In the genomic region with DNA sequence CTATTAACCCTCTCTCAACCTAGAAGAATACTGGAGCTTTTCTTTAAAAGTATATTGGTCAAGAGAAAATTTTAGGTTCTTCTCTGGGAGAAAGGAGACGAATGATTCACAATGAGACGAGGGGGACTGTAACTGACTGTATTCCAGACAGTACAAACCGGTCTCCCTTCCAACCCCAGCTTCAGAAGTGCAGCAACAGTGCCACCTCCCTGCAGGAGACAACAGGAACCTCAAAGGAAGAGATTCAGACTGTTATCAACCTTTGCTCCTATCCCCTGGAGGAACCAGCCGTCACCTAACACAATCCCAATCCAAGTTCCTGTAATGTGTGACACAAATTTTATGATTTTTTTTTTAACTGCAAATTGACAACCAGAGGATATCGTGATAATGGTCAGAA, we compare ENCODE assay signal across 12 mouse cellular contexts. TPM values are rescaled to one million over a fixed set of nuclear protein-coding genes. Genes with fewer than 3 reads are reported as not detected.
DNase-seq lines count a peak whose midpoint lies in the region; ATAC-seq and TF ChIP-seq lines count a peak whose summit lies in the region.
"Had no signal": no experiment of that assay in that cellular context is flagged by ENCODE, and none has a peak within 500 bp of the region (broad histone marks: within the 10 kb centered on the region; RNA-seq: fewer than 3 reads in every experiment).

No protein-coding gene starts in this region.

- no peak overlapping the region for H3K27ac ChIP-seq in left cerebral cortex, adult 2 months
- H3K27ac ChIP-seq in layer of hippocampus, adult 2 months, result peak overlapping the region; percentile 58
- H3K27ac ChIP-seq: embryonic facial prominence, embryonic 12.5 days; heart, embryonic 15.5 days; neural tube, embryonic 12.5 days had no signal

- TF ChIP-seq CTCF in left cerebral cortex, adult 2 months (IDR thresholded peaks at IDR 0.05), result peak; percentile 57
- peak; percentile 79 for TF ChIP-seq CTCF in layer of hippocampus, adult 2 months (conservative IDR thresholded peaks at IDR 0.05)

- intact Hi-C loops in left cerebral cortex, adult 2 months (cut with DNase I), result no loop called here
- intact Hi-C loops in left cerebral cortex, postnatal 4 days (cut with DNase I), result no loop called here

- no peak; the same call in 1 of the 2 replicates for ATAC-seq in megakaryocyte-erythroid progenitor cell, adult 5-6 weeks (replicated peaks; ENCODE audit: low FRiP score, low TSS enrichment, poor library complexity, severe bottlenecking)
- ATAC-seq: intestine, embryonic 16.5 days; liver, postnatal 0 days had no signal

- DNase-seq in left cerebral cortex, adult 2 months (ENCODE audit: extremely low spot score in 1 of 2, low spot score in 2 of 2), result peak; percentile 36 to 41
- no peak for DNase-seq in left cerebral cortex, postnatal 4 days
- peak; percentile 59 for DNase-seq in R1 (ENCODE audit: low read depth, low spot score)
- peak; percentile 54 to 69 for DNase-seq in layer of hippocampus, adult 2 months (ENCODE audit: low spot score in 2 of 2)
- peak; percentile 10 for DNase-seq in right cerebral cortex, postnatal 4 days
- no peak for DNase-seq in urinary bladder, adult 2 months (ENCODE audit: low spot score)
- DNase-seq: liver, postnatal 0 days had no signal

- H3K4me3 ChIP-seq in left cerebral cortex, adult 2 months, result no peak overlapping the region
- H3K4me3 ChIP-seq in layer of hippocampus, adult 2 months, result no peak overlapping the region
- H3K4me3 ChIP-seq: embryonic facial prominence, embryonic 12.5 days; heart, embryonic 15.5 days; neural tube, embryonic 12.5 days had no signal

RNA-seq across cellular contexts. Expression of a gene that starts 41.7 kb away (rescaled TPM):
- total RNA-seq in left cerebral cortex, adult 2 months (2021), result 1 to 10 TPM in 1 of 2 experiments, under 1 TPM in 1; 0.93 to 1.4 TPM
- total RNA-seq in left cerebral cortex, postnatal 4 days (2021), result 1 to 10 TPM in 1 of 2 experiments, under 1 TPM in 1; 0.84 to 1.1 TPM
- total RNA-seq in layer of hippocampus, adult 2 months (2021), result 1 to 10 TPM in 1 of 2 experiments, under 1 TPM in 1; 0.56 to 1.5 TPM
- polyA plus RNA-seq in urinary bladder, adult 2 months (2012; rRNA removed), result 0.43 and 0.44 TPM in 2 replicates
- not detected in 2 replicates for total RNA-seq in megakaryocyte-erythroid progenitor cell, adult 5-6 weeks (2014; fragmentation: Nextera tagmentation)
- total RNA-seq in megakaryocyte-erythroid progenitor cell, adult 5-6 weeks (2017), result not detected in 2 replicates
- polyA plus RNA-seq: heart, embryonic 15.5 days; intestine, embryonic 16.5 days; liver, postnatal 0 days had no signal

RNA-seq across cellular contexts. Expression of a gene that starts 43.0 kb away (rescaled TPM):
- 100 to 1,000 TPM; 490 to 497 TPM for total RNA-seq in left cerebral cortex, adult 2 months (2021)
- total RNA-seq in left cerebral cortex, postnatal 4 days (2021), result 100 to 1,000 TPM; 370 to 397 TPM
- total RNA-seq in layer of hippocampus, adult 2 months (2021), result 100 to 1,000 TPM; 537 to 571 TPM
- polyA plus RNA-seq in urinary bladder, adult 2 months (2012; rRNA removed), result 262 and 303 TPM in 2 replicates
- 427 and 468 TPM in 2 replicates for total RNA-seq in megakaryocyte-erythroid progenitor cell, adult 5-6 weeks (2014; fragmentation: Nextera tagmentation)
- 170 and 216 TPM in 2 replicates for total RNA-seq in megakaryocyte-erythroid progenitor cell, adult 5-6 weeks (2017)

RNA-seq across cellular contexts. Expression of a gene that starts 55.5 kb away (rescaled TPM):
- total RNA-seq in left cerebral cortex, adult 2 months (2021), result 10 to 100 TPM; 34.7 to 41.0 TPM
- total RNA-seq in left cerebral cortex, postnatal 4 days (2021), result 10 to 100 TPM; 40.7 to 43.7 TPM
- total RNA-seq in layer of hippocampus, adult 2 months (2021), result 10 to 100 TPM; 43.7 to 51.9 TPM
- polyA plus RNA-seq in urinary bladder, adult 2 months (2012; rRNA removed), result 23.2 and 25.4 TPM in 2 replicates
- total RNA-seq in megakaryocyte-erythroid progenitor cell, adult 5-6 weeks (2014; fragmentation: Nextera tagmentation), result 17.6 and 26.3 TPM in 2 replicates
- total RNA-seq in megakaryocyte-erythroid progenitor cell, adult 5-6 weeks (2017), result 38.1 and 45.9 TPM in 2 replicates

RNA-seq across cellular contexts. Expression of a gene that starts 55.6 kb away (rescaled TPM):
- 10 to 100 TPM; 47.1 to 56.9 TPM for total RNA-seq in left cerebral cortex, adult 2 months (2021)
- total RNA-seq in left cerebral cortex, postnatal 4 days (2021), result 10 to 100 TPM; 58.0 to 58.2 TPM
- 10 to 100 TPM; 55.5 to 59.2 TPM for total RNA-seq in layer of hippocampus, adult 2 months (2021)
- 43.2 and 43.7 TPM in 2 replicates for polyA plus RNA-seq in urinary bladder, adult 2 months (2012; rRNA removed)
- total RNA-seq in megakaryocyte-erythroid progenitor cell, adult 5-6 weeks (2014; fragmentation: Nextera tagmentation), result 53.7 and 61.4 TPM in 2 replicates
- total RNA-seq in megakaryocyte-erythroid progenitor cell, adult 5-6 weeks (2017), result 125 and 128 TPM in 2 replicates

Comparison
In these comparisons a context has a peak if more than half of its experiments do, and no peak if none do; other contexts are left out.
1. DNase-seq: peak in left cerebral cortex, adult 2 months (2 of 2), R1 (single experiment), layer of hippocampus, adult 2 months (2 of 2) and right cerebral cortex, postnatal 4 days (single experiment); none in left cerebral cortex, postnatal 4 days (single experiment) and urinary bladder, adult 2 months (single experiment).